Mouse (Mus musculus): ENCODE measurements around the gene Trappc3.
"Not testable (repeated sequence)": the region's sequence is repeated elsewhere in the genome, so short reads cannot be mapped to it uniquely, and the experiment has no call there.

Gene Trappc3

GRCm38 (mm10) chr4:126262119-126262807 is at the start of gene Trappc3:
TSS of gene Trappc3 (plus strand) at chr4:126262325.
- DNase-seq = peak; percentile 99

GRCm38 (mm10) chr4:126217771-126218170 is 44.4 kb upstream of the Trappc3 start:
- DNase-seq = no peak

GRCm38 (mm10) chr4:126219540-126219939 is 42.6 kb upstream of the Trappc3 start:
- DNase-seq = not testable (repeated sequence)

DNA sequence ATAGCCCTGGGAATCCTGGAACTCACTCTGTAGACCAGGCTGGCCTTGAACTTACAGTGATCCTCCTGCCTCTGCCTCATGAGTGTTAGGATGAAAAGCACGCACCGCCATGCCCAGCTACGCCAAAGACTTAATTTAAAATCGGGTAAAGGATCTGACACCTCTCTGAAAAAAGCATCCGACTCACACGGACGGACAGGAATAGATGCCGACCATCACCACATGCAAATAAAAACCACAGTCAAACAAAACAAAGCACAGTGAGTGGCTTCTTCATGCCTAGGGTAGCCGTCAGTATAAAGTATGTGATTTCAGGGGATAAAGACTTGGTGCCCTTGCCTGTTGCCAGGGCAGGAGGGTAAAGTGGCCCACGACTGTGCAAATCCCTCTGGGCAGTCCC is 42.1 kb upstream of the Trappc3 start:
- DNase-seq = no peak

DNA sequence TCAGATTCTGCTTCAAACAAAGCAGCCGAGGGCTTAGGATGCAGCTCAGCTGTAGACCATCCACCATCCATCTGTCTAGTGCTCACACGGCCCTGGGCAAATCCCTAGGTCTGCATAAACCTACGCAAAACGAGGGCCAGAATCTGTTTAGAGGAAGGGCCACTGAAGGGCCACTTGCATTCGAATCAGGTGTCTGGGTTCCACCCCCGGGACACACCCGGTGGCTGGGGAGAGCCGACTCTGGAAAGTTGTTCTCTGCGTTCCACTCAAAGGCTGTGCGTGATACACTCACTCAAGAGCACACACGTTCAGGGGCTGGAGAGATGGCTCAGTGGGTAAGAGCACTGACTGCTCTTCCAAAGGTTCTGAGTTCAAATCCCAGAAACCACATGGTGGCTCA is 39.5 kb upstream of the Trappc3 start:
- DNase-seq = no peak

GRCm38 (mm10) chr4:126226640-126227039 is 35.5 kb upstream of the Trappc3 start:
- no peak for DNase-seq

DNA sequence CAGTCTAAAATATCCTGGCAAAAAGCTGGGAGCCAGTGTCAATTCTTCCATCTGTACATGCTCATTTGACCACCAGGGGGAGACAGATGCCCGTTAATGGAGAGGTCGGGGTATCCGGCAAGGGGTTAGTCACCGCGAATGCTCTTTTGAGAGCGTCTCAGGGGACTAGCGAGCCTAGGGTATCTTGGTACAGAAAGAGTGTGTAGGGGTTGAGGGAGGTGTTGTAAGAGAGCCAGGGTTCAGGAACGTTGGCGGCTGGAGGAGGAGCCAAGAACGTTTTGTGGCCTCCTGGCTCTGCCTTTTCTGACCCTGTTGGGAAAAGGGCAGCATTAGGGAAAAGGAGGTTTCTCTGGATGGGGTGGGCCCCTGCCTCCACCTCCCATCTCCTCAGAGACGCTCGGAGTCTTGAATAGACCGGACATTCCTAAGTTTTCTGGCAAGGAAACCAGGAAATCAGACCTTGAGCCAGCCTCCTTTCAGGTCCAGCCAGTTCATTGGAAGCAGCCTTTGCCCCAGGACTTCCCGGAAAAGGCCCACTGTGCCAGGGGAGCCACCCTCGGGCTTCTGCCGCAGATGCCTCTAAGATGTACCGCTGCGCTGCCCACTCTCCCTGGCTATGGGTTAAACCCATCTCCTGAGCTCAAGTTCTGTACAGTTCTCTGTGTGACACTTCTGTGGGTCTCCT is 34.9 kb upstream of the Trappc3 start:
- peak; percentile 94 for DNase-seq

DNA sequence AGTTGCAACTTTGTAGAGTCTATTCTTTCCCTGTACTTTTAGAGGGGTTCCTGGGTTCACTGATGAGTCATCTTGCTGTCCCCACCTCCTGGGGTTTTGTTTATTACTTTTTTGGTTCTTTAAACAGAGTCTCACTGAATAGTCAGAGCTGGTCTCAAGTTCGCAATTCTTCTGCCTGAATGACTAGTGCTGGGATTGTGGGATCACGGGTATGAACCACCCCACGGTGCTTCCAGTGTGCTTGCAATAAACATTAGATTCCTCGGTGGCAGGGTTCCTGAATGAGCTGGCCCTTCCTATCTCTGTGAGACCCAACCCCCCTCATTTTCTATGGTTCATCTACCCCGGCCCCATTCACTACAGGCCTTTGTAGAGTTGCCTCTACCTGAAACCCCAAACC is 34.0 kb upstream of the Trappc3 start:
- no peak for DNase-seq

DNA sequence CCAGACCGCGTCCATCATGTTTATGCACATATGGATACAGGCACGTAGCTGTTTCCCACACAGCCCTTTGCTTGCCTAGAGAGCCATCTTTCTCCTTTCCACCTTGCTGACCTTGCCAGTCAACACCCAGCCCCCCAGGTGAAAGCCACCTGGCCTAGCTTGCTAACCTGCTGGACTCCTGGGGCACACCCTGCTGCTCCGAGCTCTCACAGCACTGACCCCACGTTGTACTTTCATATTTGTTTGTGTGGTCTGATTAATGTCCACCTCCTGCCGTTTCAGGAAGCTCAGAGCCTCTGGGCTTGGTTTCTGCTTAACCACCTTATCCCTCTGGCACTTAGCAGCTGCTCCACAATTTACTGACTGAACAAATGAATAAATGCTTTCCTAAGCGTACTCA is 32.2 kb upstream of the Trappc3 start:
- DNase-seq = no peak

GRCm38 (mm10) chr4:126233676-126234308 is 28.3 kb upstream of the Trappc3 start:
- DNase-seq = no peak

GRCm38 (mm10) chr4:126234496-126235175 is 27.5 kb upstream of the Trappc3 start:
- DNase-seq = peak; percentile 53

GRCm38 (mm10) chr4:126235191-126235590 is 26.9 kb upstream of the Trappc3 start:
- peak; percentile 51 for DNase-seq

DNA sequence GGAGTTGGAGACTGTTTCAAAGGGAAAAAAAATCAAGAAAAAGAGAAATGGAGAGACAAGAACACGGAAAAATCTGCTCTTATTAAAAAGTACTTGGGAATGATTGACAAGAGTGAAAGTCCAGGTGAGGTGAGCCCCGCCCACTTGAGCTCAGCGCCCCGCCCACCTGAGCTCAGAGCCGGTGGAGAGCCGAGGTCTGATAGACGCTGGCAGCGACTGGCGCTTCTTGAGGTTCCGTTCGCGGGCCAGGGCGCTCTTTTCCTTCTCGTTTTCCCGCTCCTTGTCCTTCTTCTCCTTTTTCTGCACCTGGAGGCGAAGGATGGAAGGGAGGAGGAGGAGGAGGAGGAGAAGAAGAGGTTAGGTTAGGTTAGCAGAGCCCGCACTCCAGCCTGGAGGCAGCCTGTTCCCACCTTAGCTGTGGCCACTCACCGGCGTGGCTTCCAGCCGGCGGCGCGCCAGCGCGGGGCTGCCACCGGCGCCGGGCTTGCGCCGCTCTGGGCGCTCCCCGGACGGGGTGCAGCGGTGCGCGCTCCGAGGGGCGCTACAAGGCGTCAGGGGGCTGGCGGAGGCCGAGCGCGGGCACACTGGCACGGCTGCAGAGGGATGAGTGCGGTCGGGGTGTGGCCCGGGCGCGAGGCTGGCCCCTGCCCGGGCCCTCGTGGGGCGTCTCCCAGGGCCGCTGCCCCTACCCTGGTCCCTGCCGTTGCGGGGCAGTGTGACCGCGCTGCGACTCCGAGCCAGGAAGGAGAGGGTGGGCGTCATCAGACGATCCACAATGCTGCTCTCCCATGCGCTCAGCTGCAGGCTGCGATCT is 25.5 kb upstream of the Trappc3 start:
- DNase-seq = no peak

- DNase-seq = no peak
Measured at GRCm38 (mm10) chr4:126237721-126238242, 24.3 kb upstream of the Trappc3 start.

DNA sequence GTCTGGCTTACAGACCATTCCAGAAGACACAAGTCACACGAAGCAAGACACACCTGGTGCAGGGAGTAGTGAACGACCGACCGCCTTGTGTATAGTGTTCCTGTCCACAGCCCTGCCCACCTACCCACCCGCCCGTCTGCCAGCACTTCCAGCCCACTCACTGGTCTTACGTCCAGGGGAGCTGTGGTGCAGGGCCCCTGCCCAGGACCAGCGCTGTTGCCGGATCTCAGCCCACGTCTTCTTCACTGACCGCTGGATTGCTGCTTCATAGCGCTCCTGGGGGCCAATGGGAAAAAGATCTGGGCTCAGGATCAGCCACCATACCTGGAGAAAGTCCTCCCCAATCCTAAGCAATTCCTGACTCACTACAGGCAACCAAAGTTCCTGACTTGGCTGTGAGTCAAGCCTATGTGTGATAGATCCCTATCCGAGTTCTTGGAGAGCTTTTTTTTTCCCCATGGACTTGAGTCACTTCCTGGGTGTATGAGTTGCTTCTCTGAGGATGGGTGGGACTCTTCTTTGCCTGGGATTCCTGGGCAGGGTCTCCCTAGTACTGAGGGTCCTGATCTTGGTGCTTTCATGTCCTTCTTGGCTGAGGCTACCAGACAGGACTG is 22.2 kb upstream of the Trappc3 start:
- no peak for DNase-seq

DNA sequence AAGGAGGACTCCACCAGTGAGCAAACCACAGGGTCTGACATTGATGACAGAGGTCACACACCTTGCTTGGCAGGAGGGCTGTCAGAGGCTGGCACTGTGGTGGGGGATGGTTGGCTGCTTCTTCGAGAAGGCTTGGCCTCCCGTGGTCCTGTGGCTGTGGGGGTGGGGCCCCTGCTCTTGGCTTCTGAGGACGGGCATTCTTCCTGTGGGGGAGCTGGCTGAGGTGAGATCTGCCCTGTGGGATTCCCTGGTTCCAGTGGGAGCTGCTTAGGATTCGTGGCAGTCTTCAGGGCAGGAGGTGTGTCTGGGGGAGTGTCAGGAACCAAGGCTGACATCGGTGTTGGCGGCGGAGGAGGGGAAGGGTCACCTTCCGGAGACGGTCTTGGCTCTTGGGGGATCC is 20.2 kb upstream of the Trappc3 start:
- DNase-seq = no peak

- no peak for DNase-seq
Measured at GRCm38 (mm10) chr4:126242510-126242909, 19.6 kb upstream of the Trappc3 start.

DNA sequence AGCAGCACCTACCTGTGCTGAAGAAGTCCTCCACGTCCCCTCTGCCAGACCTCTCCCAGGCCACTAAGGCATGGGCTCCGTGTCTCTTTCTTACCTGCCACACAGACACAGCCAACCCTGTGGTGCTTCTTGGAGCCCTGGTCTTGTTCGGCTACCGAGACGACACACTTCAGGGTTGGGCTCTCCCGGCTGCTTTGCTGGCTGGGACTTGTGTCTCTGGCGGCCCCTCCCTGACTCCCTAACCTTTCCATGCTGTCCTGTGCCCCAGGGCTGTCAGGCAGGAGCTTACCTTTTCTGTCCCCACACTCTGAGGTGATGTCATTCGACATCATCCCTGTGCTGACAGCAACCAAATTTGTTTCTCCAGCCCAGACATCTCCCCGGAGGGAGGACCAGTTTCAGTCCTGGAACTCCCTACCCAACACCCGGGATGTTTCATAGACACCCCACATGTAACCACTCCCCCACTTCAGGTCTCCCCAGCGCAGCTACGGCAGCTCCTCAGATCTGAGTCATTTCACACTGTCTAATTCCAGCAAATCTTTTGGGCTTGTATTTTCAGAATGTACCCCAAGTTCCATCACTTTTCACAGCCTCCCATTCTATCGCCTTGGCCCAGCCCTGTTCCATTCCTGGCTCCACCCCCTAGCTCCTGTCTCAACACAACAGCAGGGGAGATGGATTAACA is 15.8 kb upstream of the Trappc3 start:
- no peak for DNase-seq

DNA sequence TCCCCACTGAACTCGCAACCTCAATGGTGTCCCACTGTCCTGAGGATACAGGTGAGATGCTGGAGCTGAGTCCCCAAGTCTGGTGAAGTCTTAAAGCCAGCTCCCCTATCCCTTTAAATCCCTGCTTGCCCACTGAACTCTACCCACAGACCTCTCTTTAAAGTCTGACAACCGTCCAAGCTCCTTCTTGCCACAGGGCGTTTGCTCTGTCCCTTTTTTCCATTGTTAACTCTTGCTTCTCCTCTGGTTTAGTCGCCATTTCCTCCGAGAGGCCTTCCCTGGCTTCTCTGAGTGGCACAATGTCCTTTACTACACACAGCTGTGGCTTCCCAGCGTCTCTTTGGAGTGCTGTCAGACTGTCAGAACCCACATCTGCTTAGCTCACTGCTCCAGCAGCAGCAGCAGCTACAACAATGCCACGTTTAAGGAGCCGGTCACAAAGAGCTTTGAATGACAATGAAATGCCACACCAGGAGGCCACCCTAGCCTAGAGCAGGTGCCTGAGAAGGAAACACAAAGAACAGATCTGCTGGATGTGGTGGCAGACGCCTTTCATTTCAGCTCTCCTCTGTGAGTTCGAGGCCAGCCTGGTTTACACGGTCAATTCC is 13.8 kb upstream of the Trappc3 start:
- DNase-seq = no peak

DNA sequence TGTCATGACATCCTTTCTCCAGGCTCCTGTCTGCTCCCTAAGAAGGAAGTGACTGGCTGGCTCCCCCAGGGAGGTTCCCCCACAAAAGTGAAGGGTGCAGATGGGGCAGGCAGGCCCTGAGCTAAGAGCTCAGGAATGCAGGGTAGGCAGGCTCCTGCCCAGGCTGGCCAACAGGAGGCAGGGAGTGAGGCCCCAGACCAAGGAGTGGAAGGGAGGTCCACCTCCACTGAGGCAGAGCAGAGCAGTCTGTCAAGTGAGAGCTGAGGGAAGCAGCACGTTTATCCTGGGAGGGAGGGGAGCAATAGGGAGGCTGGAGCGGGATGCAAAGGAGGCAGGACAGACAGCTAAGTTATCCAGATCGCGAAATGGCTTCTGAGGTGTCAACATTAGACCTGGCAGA is 11.5 kb upstream of the Trappc3 start:
- no peak for DNase-seq
